Mouse (Mus musculus) skeletal muscle tissue, adult 2 months (tissue): ENCODE measurements around the gene Tdpoz2.
"Not testable (repeated sequence)": the region's sequence is repeated elsewhere in the genome, so short reads cannot be mapped to it uniquely, and the experiment has no call there.

Experiments used
- DNase-seq: peaks from one replicate; pipeline ENCODE4 v3.0.0-alpha.2; 2012; ENCODE audit warnings: low read depth, low spot score

Tdpoz2 gene

GRCm38 (mm10) chr3:93652586-93652985 lies at the start of gene Tdpoz2:
Gene Tdpoz2 (minus strand): TSS chr3:93652686.
- no peak for DNase-seq

GRCm38 (mm10) chr3:93692970-93693369 lies 40.5 kb upstream of the Tdpoz2 start, which contains the start of gene Gm37596:
Gene Gm37596 (minus strand): TSS chr3:93693070.
- DNase-seq, result not testable (repeated sequence)

- DNase-seq, result not testable (repeated sequence)
Measured at GRCm38 (mm10) chr3:93676210-93676609, 23.7 kb upstream of the Tdpoz2 start, which contains the start of gene Tdpoz1. Gene Tdpoz1 (minus strand): TSS chr3:93676310.

GRCm38 (mm10) chr3:93670805-93671503 lies 18.5 kb upstream of the Tdpoz2 start:
- DNase-seq, result not testable (repeated sequence)

GRCm38 (mm10) chr3:93654260-93654659 lies 1.8 kb upstream of the Tdpoz2 start:
- no peak for DNase-seq

GRCm38 (mm10) chr3:93630917-93631714 lies 21.4 kb downstream of the Tdpoz2 start:
- DNase-seq, result not testable (repeated sequence)

- not testable (repeated sequence) for DNase-seq
Measured at GRCm38 (mm10) chr3:93608970-93609369, 43.5 kb downstream of the Tdpoz2 start.

- DNase-seq, result no peak
Measured at GRCm38 (mm10) chr3:93601903-93602302, 50.6 kb downstream of the Tdpoz2 start.
